22 mouse cellular contexts compared by ENCODE assay signal in genomic region chr1:127199186-127199585, GRCm38 (mm10).
"Had no signal": no experiment of that assay in that cellular context is flagged by ENCODE, and none has a peak within 500 bp of the region (broad histone marks: within the 10 kb centered on the region; RNA-seq: fewer than 3 reads in every experiment).

No protein-coding gene starts in this region.

- H3K36me3 ChIP-seq: limb, embryonic 10.5 days; limb, embryonic 13.5 days; liver, embryonic 13.5 days; midbrain, embryonic 12.5 days; midbrain, embryonic 15.5 days; neural tube, embryonic 12.5 days; neural tube, embryonic 15.5 days had no signal

- DNase-seq: layer of hippocampus, adult 9-11 months; liver, embryonic 13.5 days; lung, adult 2 months; lung, postnatal 14 days; lung, postnatal 4 days; right cerebral cortex, adult 18-20 months; right cerebral cortex, postnatal 14 days; right cerebral cortex, postnatal 4 days; thymus, adult 2 months; thymus, postnatal 14 days; thymus, postnatal 4 days had no signal

- ATAC-seq: hindbrain, postnatal 0 days; inflammation-experienced regulatory T-cells, adult 6 months; intestine, embryonic 16.5 days; midbrain, embryonic 15.5 days had no signal

- H3K27ac ChIP-seq: hindbrain, postnatal 0 days; layer of hippocampus, adult 2 months; limb, embryonic 10.5 days; limb, embryonic 13.5 days; liver, embryonic 13.5 days; midbrain, embryonic 12.5 days; midbrain, embryonic 15.5 days; neural tube, embryonic 12.5 days; neural tube, embryonic 15.5 days; stomach, postnatal 0 days had no signal

- H3K27me3 ChIP-seq: limb, embryonic 13.5 days; liver, embryonic 13.5 days; midbrain, embryonic 12.5 days; midbrain, embryonic 15.5 days; neural tube, embryonic 12.5 days; neural tube, embryonic 15.5 days had no signal

- H3K4me1 ChIP-seq: midbrain, embryonic 12.5 days had no signal

- H3K4me3 ChIP-seq: layer of hippocampus, adult 2 months; limb, embryonic 10.5 days; limb, embryonic 13.5 days; liver, embryonic 13.5 days; midbrain, embryonic 12.5 days; midbrain, embryonic 15.5 days; neural tube, embryonic 12.5 days; neural tube, embryonic 15.5 days had no signal
